Mouse (Mus musculus) ovary, postnatal 10 days (tissue): Measurements from ENCODE around the gene Prrt1.

ENCODE experiments used
- DNase-seq: peaks from one replicate; pipeline ENCODE4 v3.0.0; 2022; ENCODE audit warnings: low spot score

The Prrt1 gene

DNA sequence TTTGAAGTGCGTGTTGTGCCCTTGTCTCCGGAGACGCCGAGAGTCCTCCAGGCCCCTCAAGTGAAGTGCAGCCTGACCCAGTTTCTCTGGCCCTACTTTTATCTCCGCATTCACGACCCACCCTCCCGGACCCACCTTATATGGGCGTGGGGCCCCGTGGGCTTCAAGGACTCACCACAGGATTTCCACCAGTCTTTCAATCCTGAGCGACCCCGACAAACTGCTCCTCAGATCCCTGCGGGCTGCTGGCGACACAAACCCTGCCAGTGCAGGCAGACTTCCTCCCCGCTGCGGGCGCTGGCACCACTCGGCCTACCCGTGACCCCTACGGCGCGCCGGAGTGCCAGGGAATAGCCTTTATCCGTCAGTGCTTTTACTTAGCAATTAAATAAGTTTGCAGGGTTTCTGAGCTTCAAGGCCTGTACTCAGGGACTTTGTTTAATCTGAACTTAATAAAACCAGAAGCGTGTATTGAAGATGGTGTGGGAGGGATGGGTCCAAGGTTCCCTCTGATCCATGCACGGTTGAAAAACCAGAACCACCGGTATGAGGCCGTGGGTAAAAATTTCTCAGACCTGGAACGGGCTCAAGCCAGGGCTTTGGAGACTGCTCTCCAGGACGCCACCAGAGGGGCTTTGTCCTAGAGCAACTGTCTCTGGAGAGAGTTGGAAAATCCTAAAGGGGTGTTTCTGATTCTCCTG is 1.2 kb upstream of the Prrt1 start, which contains the start of gene Ppt2:
Gene Ppt2, minus strand, starts transcription at position 568 of the 701 bp plus-strand sequence.
- DNase-seq = peak; percentile 42

DNA sequence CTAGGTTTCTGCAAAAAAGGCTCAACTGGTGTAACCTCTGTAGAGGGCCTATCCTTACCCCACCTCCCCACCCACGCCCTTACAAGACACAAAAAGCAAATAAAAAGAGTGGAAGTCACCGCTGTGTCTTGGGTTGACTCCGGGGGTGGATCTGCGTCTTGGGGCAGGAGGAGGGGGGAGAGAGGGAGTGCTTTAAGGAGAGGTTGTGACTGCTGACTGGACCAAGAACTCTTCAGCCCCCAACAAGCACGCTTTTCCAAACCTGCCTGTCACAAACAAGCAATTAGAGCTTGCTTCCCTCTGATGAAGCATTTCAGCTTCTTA is 727 bp upstream of the Prrt1 start:
- no peak for DNase-seq

DNA sequence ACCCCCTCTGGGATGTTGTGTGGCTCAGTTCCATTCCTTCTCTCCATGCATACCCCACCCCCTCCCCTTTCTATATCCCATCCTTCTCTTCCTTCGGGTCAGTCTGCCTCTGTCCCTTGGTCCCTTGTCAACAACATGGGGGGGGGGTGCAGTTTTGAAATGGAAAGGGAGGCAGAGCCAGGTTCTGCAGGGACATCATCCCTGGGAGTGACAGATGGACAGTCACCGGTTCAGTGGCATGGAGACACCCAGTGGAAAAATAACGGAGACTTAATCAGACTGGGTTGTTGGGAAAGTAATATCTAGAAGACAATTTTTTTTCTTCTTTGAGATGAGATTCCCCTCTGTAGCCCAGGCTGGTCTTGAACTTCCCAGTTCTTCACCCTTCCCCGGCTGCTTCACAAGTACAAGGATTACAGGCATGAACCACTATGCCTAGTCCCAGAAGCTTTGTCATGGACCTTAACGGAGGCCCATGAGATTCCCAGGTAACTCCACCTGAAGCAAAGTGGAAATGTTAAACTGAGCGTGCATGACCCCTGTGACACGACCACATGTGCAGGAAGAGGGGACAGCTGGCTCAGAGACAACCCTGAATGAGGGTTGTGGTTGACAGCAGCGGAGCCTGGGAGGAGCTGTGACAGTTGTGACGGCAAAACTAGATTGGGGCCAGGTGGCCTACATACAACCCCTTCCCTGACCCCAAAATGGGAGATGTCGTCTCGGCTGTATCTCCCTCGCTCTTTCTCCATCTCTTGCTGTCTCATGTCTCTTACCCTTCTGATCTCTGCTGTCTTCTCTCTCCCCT is 667 bp downstream of the Prrt1 start:
- DNase-seq = no peak

DNA sequence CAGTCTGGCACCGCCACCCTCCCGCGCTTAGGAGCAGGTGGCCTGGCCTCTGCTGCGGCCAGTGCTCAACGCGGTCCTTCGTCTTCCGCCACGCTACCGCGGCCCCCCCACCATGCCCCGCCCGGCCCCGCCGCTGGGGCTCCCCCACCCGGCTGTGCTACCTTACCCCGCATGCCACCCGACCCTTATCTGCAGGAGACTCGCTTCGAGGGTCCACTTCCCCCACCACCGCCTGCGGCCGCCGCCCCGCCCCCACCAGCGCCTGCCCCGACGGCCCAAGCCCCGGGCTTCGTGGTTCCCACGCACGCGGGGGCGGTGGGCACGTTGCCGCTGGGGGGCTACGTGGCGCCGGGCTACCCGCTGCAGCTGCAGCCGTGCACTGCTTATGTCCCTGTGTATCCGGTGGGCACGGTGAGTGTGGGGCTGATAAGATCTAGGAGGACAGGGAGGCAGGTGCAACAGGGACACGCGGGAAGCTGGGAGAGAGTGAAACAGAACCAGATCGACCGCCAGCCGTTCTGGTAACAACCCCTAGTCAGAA is 1.5 kb downstream of the Prrt1 start:
- no peak for DNase-seq

DNA sequence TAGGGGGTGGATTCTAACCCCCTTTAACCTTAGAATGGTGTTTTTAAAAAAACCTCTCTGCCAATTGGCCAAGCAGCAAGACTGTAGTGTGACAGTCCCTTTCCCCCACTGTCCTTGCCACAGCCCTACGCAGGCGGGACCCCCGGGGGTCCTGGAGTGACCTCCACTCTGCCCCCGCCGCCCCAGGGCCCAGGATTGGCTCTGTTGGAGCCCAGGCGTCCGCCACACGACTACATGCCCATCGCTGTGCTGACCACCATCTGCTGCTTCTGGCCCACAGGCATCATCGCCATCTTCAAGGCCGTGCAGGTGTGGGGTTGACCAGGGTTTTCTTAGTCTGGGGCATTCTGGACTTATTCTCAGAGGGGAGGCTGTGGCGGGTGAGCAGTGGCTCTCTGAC is 2.3 kb downstream of the Prrt1 start:
- DNase-seq = no peak

DNA sequence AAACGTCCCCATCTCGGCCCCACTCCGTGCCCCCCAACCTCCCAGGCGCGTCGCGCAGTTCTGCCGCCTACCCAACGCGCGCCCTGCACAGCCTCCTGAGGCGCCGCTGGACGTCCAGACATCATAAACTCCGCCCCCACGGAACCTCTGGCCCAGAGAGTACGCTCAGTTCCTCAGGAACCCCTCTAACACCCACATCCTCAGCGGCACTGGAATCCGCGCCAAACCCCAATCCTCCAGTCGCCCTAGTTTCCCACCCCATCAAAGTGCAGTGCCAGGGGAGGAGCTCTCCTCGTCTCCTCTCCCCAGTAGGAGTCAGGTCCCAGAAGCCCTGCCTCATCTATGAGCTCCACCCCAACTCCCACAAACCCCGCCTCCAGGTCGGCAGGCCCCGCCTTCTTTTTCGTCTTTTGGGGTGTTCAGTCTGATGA is 2.9 kb downstream of the Prrt1 start:
- peak; percentile 63 for DNase-seq

DNA sequence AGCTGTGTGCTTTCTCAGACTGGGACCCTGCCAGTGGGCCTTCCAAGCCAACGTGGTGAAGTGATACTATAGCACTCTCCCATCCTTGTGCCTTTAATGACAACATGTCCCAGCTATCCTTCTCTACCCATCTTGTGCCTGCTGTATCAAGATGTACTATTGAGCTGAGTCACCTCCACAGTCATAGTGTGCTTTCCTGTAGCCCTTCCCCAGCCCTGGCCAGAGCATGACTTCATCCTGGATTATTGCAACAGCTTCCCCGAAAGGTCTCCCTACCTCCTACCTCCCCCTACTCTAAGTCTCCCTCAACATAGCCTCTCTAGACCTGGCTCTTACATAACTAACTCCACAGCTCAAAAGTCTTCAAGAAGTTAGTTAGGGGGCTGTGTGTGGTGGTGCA is 6.3 kb downstream of the Prrt1 start:
- no peak for DNase-seq

DNA sequence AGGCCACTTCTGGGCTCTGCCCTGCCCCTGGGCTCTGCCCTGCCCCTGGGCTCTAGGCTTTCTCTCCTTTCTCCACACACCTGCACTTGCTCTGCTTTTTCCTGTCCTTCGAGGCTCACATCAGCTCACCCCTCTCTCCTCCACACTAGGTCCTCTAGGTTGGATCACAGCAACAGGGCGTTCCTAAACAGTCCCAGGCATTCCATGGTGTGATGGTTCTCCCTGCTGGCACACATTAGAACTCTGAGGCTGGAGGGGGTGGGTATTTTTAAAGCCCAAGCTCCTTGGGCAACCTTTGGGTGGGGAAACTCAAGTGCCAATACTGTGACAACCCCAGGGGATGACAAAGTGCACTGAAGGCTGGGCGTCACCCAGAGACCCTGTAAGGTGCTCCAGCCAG is 8.1 kb downstream of the Prrt1 start:
- no peak for DNase-seq

DNA sequence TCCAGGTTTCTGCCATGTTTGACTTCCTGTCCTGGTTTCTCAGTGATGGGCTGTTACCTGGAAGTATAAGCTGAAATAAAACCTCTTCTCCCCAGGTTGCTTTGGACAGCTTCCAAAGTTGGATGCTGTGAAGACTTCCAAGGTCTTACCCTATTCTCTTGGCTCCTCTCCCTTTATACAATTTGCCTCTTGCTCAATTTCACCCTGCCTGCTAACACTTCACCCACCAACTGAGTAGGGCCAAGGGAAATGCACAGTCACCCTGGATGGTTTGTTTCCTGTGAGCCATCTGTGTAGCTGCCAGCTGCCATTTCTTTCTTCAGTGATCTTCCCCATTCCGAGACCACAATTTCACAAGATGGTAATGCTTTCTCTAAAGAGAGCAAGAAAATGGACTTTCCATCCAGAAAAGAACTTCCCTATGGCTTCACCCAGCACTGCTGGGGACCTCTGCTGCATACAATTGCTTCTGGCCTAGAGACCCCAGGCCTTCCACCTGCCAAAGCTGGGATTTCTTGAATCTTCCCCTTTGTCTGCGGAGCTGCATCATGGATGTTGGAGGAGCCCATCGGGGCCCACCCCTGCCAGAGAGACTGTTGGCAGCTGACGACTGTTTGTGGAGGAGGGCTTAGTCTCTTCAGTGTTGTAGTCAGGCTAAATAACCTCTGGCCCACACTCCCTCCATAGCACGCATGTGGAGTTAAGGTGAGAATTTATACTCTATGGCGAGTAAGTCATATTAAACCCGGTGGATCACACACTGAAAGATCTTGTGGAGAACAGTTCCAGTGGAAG is 10.3 kb downstream of the Prrt1 start:
- no peak for DNase-seq

DNA sequence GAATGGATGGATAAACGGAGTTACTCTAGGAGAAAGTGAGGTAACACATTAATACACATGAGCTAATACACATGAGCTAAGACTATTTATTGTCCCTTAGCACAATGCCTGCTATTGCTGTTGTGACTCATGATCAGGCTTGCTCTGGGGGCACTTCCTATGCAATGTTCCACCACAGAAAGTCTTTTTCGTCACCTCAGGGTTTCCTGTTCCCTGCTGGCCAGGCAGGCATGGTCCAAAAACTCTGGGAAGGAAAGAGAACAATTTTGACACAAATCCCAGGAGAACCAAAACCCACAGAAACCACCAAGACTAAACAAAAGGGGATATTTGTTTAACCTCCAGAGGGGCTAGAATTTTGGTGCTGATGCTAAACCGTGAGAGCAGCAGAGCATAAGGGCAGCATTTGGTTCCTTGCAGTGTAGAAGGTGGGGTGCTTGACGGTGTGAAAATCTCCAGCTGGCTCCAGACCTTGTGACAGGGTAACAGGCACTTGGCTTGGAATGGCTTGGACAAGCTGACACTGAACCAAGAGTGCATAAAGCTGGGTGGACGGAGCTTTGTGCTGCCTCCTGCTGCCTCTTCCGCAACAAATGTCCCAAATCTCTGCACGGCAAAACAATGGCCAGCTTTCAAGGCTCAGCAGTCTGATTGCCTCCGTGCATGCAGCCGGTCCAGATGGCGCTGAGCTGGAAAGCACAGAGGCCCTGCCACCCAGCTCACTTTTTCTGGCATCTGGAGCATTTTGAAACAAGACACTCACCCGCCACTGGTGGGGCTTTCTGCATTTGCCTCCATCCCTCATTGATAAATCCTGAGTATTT is 11.7 kb downstream of the Prrt1 start:
- DNase-seq = no peak

DNA sequence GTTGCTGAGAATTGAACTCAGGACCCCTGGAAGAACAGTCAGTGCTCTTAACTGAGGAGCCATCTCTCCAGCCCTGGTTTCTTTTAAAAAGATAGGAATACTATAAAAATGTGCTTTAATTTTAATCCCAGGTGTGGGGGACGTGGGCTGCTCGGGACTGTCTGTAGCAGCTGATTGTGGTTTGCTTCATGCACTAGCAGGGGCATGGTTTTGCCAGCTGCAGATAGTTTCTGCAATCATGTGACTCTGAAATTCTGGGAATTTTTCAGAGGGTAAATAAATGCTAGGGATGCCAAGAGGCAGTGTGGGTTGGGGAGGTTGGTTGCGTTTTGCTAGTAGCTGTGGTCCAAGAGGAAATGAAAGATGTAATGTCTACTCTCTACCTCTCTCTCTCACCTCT is 12.6 kb downstream of the Prrt1 start:
- DNase-seq = no peak

DNA sequence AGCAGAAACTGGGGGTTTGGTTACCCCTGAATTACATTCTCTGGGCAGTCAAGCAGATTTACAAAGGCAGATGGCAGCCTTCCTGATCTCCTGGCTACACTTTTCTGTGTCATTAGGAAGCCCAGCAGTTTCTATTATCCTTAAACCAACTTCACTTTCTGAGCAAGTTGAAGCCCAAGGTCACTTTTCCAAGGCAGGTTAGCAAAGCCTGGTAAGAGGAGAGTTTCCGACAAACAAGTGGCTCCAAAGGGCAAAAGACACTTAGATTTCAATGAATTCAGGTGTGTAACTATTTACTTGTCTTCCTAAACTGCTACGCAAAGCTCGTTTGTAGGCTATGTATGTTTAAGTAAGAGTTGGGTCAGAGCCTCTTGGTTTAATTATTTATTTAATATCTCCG is 14.0 kb downstream of the Prrt1 start:
- no peak for DNase-seq

DNA sequence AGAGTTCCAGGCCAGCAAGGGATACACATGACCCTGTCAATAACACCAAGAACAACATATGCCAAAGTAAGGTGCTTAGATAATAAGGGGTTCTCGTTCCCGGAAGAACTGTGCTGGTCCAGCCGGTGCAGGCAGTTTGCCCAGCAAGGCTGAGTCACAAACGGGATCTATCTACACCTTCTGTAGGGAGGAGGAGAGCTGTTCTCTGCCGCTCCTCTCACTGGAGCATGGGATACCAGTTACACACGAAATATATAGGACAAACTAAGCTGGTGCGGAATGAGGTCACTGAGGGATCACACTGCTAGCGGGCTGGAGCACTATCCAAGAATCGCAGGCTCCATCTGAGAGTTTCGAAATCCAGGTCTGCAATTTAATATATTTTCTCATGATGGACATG is 14.6 kb downstream of the Prrt1 start:
- no peak for DNase-seq

DNA sequence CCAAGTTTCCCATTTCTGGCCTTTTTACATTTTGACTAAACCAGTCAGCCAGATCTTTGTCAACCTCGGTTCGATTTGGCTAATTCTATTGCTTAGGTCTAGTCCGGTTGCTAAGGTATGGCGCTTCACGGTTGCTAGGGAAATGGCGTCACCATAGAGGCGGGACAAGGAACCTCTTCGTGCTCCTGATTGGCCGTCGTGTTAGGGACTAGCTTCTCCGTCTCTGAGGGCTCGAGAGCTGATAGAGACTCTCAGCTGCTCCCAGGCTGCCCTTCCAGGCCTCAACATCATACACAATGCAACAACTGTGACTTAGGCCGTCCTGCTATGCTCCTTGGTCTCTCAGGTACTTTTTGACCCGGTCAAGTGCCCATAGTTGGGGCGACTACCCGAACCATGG is 15.3 kb downstream of the Prrt1 start, which contains the start of gene Fkbpl:
Gene Fkbpl, plus strand, starts transcription at position 157 of the 400 bp plus-strand sequence.
- DNase-seq = peak; percentile 90

DNA sequence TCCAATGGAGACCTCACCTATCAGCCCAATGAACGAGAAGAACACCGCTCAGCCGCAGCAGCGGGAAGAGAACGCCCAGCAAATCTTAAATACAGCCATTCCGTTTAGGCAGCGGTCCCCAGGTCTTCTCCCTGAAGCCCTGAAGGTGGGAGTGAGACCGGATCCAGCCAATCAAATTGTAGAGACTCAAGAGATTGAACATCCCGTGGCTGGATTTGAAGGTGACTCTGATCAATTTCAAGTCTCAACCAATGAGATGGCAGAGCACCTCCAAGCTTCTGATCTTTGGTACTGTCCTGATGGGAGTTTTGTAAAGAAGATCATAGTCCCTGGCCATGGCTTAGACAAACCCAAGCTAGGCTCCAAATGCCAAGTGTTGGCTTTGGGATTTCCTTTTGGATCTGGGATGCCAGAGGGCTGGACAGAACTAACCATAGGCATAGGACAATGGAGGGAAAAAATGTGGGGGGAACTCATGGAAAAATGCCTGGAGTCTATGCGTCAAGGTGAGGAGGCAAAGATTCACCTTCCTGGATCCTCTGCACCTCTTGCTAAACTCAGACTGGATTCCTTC is 16.0 kb downstream of the Prrt1 start:
- DNase-seq = no peak

DNA sequence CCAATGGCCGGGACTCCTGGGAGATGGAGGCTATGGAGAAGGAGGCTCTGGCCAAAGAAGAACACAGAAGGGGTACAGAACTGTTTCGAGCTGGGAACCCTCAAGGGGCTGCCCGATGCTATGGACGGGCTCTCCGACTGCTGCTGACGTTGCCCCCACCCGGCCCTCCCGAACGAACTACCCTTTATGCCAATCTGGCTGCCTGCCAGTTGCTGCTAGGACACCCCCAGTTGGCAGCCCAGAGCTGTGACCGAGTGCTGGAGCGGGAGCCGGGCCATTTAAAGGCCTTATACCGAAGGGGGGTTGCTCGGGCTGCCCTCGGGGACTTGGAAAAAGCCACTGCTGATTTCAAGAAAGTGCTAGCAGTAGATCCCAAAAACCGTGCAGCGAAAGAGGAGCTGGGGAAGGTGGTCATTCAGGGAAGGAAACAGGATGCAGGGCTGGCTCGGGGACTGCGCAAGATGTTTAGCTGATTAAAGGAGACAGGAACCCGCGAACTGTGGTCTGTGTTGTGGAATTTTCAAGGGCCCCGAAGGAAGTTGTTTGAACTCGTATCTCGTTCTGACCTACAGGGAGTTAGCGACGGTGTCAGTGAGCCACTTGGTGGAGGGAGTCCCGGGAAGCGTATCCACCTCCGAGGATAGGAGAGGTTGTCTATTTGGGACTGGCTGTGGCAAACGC is 16.6 kb downstream of the Prrt1 start:
- DNase-seq = no peak

DNA sequence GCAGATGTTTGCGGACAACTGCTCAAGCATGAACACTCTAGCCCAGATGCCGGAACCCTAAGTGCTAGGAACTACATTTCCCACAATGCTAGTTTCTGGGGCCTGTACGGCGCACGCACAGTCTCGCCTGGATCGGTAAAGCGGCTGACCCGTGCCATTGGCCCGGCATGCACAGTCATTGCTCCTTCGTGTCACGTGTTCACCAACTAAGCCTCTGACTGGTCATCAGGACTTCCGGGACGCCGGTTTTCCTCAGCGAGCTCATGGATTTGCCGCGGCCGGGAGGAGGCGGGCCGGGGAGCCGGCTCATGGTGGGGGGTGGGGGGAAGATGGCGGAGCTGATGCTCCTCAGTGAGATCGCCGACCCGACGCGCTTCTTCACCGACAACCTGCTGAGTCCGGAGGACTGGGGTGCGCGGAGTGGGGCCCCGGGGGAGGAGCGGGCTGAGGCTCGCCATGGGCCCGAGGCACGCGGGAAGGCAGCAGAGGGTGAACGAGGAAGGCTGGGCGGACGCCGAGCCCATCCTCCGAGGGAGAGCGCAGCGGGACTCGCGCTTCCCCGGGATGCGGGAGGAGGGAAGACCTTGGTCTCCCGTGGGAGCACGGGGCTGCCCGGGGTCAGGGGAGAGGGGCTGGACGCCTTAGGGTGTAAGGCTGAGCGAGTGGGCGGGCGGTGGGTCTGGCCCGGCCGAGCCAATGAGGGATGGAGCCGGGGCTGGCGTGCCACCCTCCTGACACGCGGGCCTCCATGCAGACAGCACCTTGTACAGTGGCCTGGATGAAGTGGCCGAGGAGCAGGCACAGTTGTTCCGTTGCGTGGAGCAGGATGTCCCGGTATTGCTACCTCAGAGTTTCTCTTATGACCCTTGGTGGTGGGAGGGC is 17.8 kb downstream of the Prrt1 start, which contains the start of gene Atf6b:
Gene Atf6b, plus strand, starts transcription at position 241 of the 882 bp plus-strand sequence.
- DNase-seq = peak; percentile 66

DNA sequence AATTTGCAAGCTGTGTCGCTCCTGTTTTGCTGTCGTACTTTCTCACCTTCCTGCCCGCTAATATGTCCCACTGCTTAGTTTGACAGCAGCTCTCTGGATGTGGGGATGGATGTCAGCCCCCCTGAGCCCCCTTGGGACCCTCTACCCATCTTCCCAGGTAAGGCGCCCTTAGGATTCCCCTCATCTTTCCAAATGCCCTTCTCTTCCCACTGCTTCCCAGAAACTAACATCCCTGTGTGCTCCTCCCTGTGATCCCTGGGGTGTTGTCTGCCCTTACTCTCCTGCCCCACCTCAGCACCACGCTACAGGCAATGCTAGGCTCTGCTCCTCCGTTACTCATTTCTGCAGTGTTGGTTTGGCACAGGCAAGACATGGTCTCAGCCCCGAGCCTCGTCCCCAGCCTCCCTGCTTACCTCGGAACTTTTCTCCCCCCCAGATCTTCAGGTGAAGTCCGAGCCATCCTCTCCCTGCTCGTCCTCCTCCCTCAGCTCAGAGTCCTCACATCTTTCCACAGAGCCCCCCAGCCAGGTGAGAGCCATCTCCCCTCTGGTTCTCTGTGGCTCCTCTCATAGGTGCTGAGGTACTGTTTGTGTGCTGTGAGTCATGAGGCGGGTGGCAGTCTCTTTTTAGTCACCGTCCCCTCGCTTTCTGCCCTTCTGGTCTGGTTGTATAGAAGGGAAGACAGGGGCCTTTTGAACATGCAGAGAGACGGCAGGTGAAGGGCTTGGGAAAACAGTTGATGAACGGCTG is 19.0 kb downstream of the Prrt1 start:
- DNase-seq = no peak
